Mouse (Mus musculus): ENCODE results near the gene Tbc1d32.

- no peak for TF ChIP-seq POLR2A (IDR thresholded peaks at IDR 0.05; ENCODE audit: control insufficient read depth in 1 of 2, insufficient read depth in 1 of 2, low read depth in 1 of 2, low read length in 2 of 2, poor library complexity in 1 of 2)
- no peak for TF ChIP-seq CTCF (IDR thresholded peaks at IDR 0.05 in 2 of 3, conservative IDR thresholded peaks at IDR 0.05 in 1 of 3; ENCODE audit: control insufficient read depth in 1 of 3, insufficient read depth in 1 of 3, low read depth in 2 of 3, low read length in 3 of 3, poor library complexity in 1 of 3, severe bottlenecking in 1 of 3)
- no peak for TF ChIP-seq MXI1 (IDR thresholded peaks at IDR 0.05; ENCODE audit: low read depth, low read length)
- TF ChIP-seq ELF1 (IDR thresholded peaks at IDR 0.05; ENCODE audit: low read depth, low read length) = no peak
These were observed 113.4 kb downstream of the Tbc1d32 start for GRCm38 (mm10) chr10:56114951-56115635.

All from MEL (cell line).